Mouse (Mus musculus): Measurements from ENCODE around the gene Ttc27.

- TF ChIP-seq CTCF (IDR thresholded peaks at IDR 0.05; ENCODE audit: control insufficient read depth, insufficient read depth, low read length), result no peak
- TF ChIP-seq POLR2A (IDR thresholded peaks at IDR 0.05; ENCODE audit: borderline replicate concordance, control insufficient read depth, low read depth, low read length), result no peak
Observed at GRCm38 (mm10) chr17:74802765-74803164, 85.2 kb downstream of the Ttc27 start.

All from bone marrow, adult 2 months (tissue).